In genomic region chr7:47131840-47132179, GRCm38 (mm10) we compare ENCODE assay signal across 11 mouse cellular contexts. TPM values are rescaled to one million over a fixed set of nuclear protein-coding genes. Genes with fewer than 3 reads are reported as not detected.
DNase-seq lines count a peak whose midpoint lies in the region; ATAC-seq and TF ChIP-seq lines count a peak whose summit lies in the region.
"Had no signal": no experiment of that assay in that cellular context is flagged by ENCODE, and none has a peak within 500 bp of the region (broad histone marks: within the 10 kb centered on the region; RNA-seq: fewer than 3 reads in every experiment).

No protein-coding gene starts in this region.

- H3K4me1 ChIP-seq in kidney, embryonic 14.5 days (ENCODE audit: control insufficient read depth, insufficient read depth, low read length), result no peaks in the 10 kb centered on the region
- peaks cover 7% of the 10 kb centered on the region; the same call in 1 of the 2 replicates for H3K4me1 ChIP-seq in embryonic facial prominence, embryonic 12.5 days
- no peaks in the 10 kb centered on the region for H3K4me1 ChIP-seq in hindbrain, postnatal 0 days (ENCODE audit: insufficient read depth, low read length)
- H3K4me1 ChIP-seq in midbrain, embryonic 16.5 days (ENCODE audit: control insufficient read depth, insufficient read depth, low read length), result peaks cover 26% of the 10 kb centered on the region

- H3K9ac ChIP-seq in kidney, embryonic 14.5 days (ENCODE audit: low read depth, low read length), result peak overlapping the region; percentile 61; the same call in 1 of the 2 replicates
- H3K9ac ChIP-seq in embryonic facial prominence, embryonic 12.5 days, result peak overlapping the region; percentile 63
- peak overlapping the region; percentile 87 for H3K9ac ChIP-seq in hindbrain, postnatal 0 days (replicated peaks; ENCODE audit: low read length)
- H3K9ac ChIP-seq in midbrain, embryonic 16.5 days (ENCODE audit: low read depth, low read length), result peak overlapping the region; percentile 94

- no peak for TF ChIP-seq CTCF in hindbrain, postnatal 0 days (IDR thresholded peaks at IDR 0.05; ENCODE audit: low read depth)

- H3K27ac ChIP-seq in kidney, embryonic 14.5 days (ENCODE audit: low read depth, low read length), result no peak overlapping the region
- no peak overlapping the region for H3K27ac ChIP-seq in embryonic facial prominence, embryonic 12.5 days
- H3K27ac ChIP-seq in hindbrain, postnatal 0 days, result peak overlapping the region; percentile 85
- H3K27ac ChIP-seq in midbrain, embryonic 16.5 days (ENCODE audit: low read length), result peak overlapping the region; percentile 93

- H3K9me3 ChIP-seq in kidney, embryonic 14.5 days (ENCODE audit: control insufficient read depth, low read length), result no peaks in the 10 kb centered on the region
- H3K9me3 ChIP-seq in embryonic facial prominence, embryonic 12.5 days, result no peaks in the 10 kb centered on the region
- no peaks in the 10 kb centered on the region for H3K9me3 ChIP-seq in hindbrain, postnatal 0 days (ENCODE audit: low read length)
- no peaks in the 10 kb centered on the region for H3K9me3 ChIP-seq in midbrain, embryonic 16.5 days (replicated peaks; ENCODE audit: control insufficient read depth, low read length, poor library complexity, severe bottlenecking)
- H3K9me3 ChIP-seq: G1E had no signal

- no peak for DNase-seq in kidney, adult 9 months
- no peak for DNase-seq in hindbrain, postnatal 0 days (ENCODE audit: low spot score)
- DNase-seq in frontal cortex, postnatal 36 days (ENCODE audit: low spot score in 2 of 2), result no peak
- DNase-seq in layer of hippocampus, postnatal 14 days (ENCODE audit: low spot score in 2 of 2), result no peak
- no peak for DNase-seq in left cerebral cortex, postnatal 36 days (ENCODE audit: low spot score in 2 of 2)
- DNase-seq: thymus, adult 2 months had no signal

- peak overlapping the region; percentile 99 for H3K4me2 ChIP-seq in kidney, embryonic 14.5 days (replicated peaks; ENCODE audit: low read depth, low read length)
- peak overlapping the region; percentile 99 for H3K4me2 ChIP-seq in embryonic facial prominence, embryonic 12.5 days (replicated peaks)
- H3K4me2 ChIP-seq in hindbrain, postnatal 0 days (ENCODE audit: low read depth, low read length), result peak overlapping the region; percentile 73
- H3K4me2 ChIP-seq in midbrain, embryonic 16.5 days (ENCODE audit: low read length), result peak overlapping the region; percentile 77

- H3K36me3 ChIP-seq in kidney, embryonic 14.5 days (ENCODE audit: control insufficient read depth, insufficient read depth, low read length), result no peaks in the 10 kb centered on the region
- no peaks in the 10 kb centered on the region for H3K36me3 ChIP-seq in embryonic facial prominence, embryonic 12.5 days
- no peaks in the 10 kb centered on the region for H3K36me3 ChIP-seq in hindbrain, postnatal 0 days (ENCODE audit: insufficient read depth, low read length)
- H3K36me3 ChIP-seq in midbrain, embryonic 16.5 days (ENCODE audit: control insufficient read depth, insufficient read depth, low read length), result no peaks in the 10 kb centered on the region
- H3K36me3 ChIP-seq: G1E had no signal

- WGBS in kidney, embryonic 14.5 days, result 1% methylated on average over 15 of the region's 15 CpGs
- under 1% methylated on average over 15 of the region's 15 CpGs for WGBS in embryonic facial prominence, embryonic 12.5 days
- 0% methylated on average over 15 of the region's 15 CpGs for WGBS in hindbrain, postnatal 0 days
- 2% methylated on average over 14 of the region's 15 CpGs for WGBS in midbrain, embryonic 16.5 days

- peak overlapping the region; percentile 69 for H3K4me3 ChIP-seq in kidney, embryonic 14.5 days (ENCODE audit: low read length)
- H3K4me3 ChIP-seq in embryonic facial prominence, embryonic 12.5 days, result peak overlapping the region; percentile 64
- H3K4me3 ChIP-seq in hindbrain, postnatal 0 days (ENCODE audit: low read length), result peak overlapping the region; percentile 73
- H3K4me3 ChIP-seq in midbrain, embryonic 16.5 days (ENCODE audit: low read depth, low read length), result peak overlapping the region; percentile 85

- intact Hi-C loops in left cerebral cortex, postnatal 36 days (cut with DNase I), result loop anchor here (1.0 to 5.0 kb wide), 3 partner anchors 35 to 107 kb away; no protein-coding TSS in a partner anchor

- peaks cover 42% of the 10 kb centered on the region for H3K27me3 ChIP-seq in kidney, embryonic 14.5 days (ENCODE audit: control insufficient read depth, insufficient read depth, low read length)
- H3K27me3 ChIP-seq in embryonic facial prominence, embryonic 12.5 days, result peaks cover 55% of the 10 kb centered on the region
- H3K27me3 ChIP-seq in hindbrain, postnatal 0 days (ENCODE audit: insufficient read depth, low read length), result no peaks in the 10 kb centered on the region
- H3K27me3 ChIP-seq in midbrain, embryonic 16.5 days (ENCODE audit: control insufficient read depth, insufficient read depth, low read depth, low read length), result no peaks in the 10 kb centered on the region

- ATAC-seq in kidney, embryonic 14.5 days (ENCODE audit: low FRiP score, low TSS enrichment), result peak; percentile 33
- 0 out of 2 replicates have a peak, but pooled peaks have one; percentile 12 for ATAC-seq in embryonic facial prominence, embryonic 12.5 days (ENCODE audit: insufficient number of reproducible peaks, insufficient read depth, low FRiP score, low TSS enrichment)
- ATAC-seq in hindbrain, postnatal 0 days, result peak; percentile 50
- ATAC-seq in midbrain, embryonic 16.5 days, result peak; percentile 52

RNA-seq across cellular contexts. Expression of gene Ptpn5, which starts 1.7 kb away (rescaled TPM):
- polyA plus RNA-seq in kidney, embryonic 14.5 days (2014; fragmentation: Nextera tagmentation; extraction: Ambion mirVana), result 0.57 and 0.91 TPM in 2 replicates
- 2.3 and 4.4 TPM in 2 replicates for polyA plus RNA-seq in embryonic facial prominence, embryonic 12.5 days (2016; fragmentation: Nextera tagmentation; extraction: Ambion mirVana)
- total RNA-seq in hindbrain, postnatal 0 days (2014; rRNA removed), result 98.3 and 107 TPM in 2 replicates
- polyA plus RNA-seq in hindbrain, postnatal 0 days (2015; fragmentation: Nextera tagmentation; extraction: Ambion mirVana), result 129 and 138 TPM in 2 replicates
- 179 and 194 TPM in 2 replicates for polyA plus RNA-seq in midbrain, embryonic 16.5 days (2015; fragmentation: Nextera tagmentation; extraction: Ambion mirVana)
- total RNA-seq in layer of hippocampus, postnatal 14 days (2021), result 100 to 1,000 TPM; 102 to 103 TPM
- total RNA-seq in left cerebral cortex, postnatal 36 days (2021), result 100 to 1,000 TPM; 149 to 184 TPM
- total RNA-seq: hematopoietic stem cell, adult 5-6 weeks had no signal
- polyA plus RNA-seq: G1E had no signal

Comparison
In these comparisons a context has a peak if more than half of its experiments do, and no peak if none do; other contexts are left out.
1. H3K27ac ChIP-seq: peak in hindbrain, postnatal 0 days (single experiment) and midbrain, embryonic 16.5 days (single experiment); none in kidney, embryonic 14.5 days (single experiment) and embryonic facial prominence, embryonic 12.5 days (single experiment).
2. RNA of gene Ptpn5, which starts 1.7 kb away (polyA plus RNA-seq): 179 to 194 TPM in midbrain, embryonic 16.5 days and 129 to 138 TPM in hindbrain, postnatal 0 days; 2.3 to 4.4 TPM in embryonic facial prominence, embryonic 12.5 days and 0.57 to 0.91 TPM in kidney, embryonic 14.5 days; every median in the first group is over 10 times any median in the second.
3. Peak in every context shown above with its lines, with median percentiles within 50 percentile points of each other: ATAC-seq, H3K4me2 ChIP-seq, H3K4me3 ChIP-seq and H3K9ac ChIP-seq.